Mouse (Mus musculus) stomach, postnatal 0 days (tissue): ENCODE results near the gene Dydc2.

Experiments used
- CTCF ChIP-seq: IDR thresholded peaks from 2 replicates; pipeline ENCODE4 v1.5.1; 2016; ENCODE audit warnings: antibody characterized with exemption, low read depth, mild to moderate bottlenecking, moderate library complexity
- EP300 ChIP-seq: optimal IDR thresholded peaks from 2 replicates; pipeline ENCODE3; 2016; ENCODE audit warnings: antibody characterized with exemption

DNA sequence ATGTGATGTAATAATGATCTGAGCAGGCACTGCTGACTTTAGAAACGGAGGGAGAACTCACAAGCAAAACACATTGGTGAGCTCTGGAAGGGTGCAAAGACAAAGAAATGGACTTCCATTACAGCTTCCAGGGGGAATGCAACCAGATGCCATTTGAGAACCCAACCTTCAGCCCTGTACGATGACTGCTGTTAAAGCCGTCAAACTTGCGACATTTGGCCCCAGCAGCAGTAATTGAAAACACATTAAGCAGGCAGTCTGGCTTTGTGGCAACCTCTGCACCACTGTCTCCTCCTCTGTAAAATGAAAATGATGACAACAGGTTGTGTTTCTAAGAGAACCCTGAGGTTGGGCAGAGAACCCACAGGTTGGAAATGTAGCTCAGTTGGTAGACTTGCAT lies 68.2 kb downstream of the Dydc2 start:
- TF ChIP-seq CTCF (no peak), EP300 (no peak)
